Mouse (Mus musculus): ENCODE measurements around the gene Gm20388.

GRCm38 (mm10) chr8:121443361-121443760 lies 1532.7 kb downstream of the Gm20388 start:
- no peak for TF ChIP-seq POLR2A (IDR thresholded peaks at IDR 0.05; ENCODE audit: borderline replicate concordance, control insufficient read depth, low read depth, low read length)
- TF ChIP-seq CTCF (IDR thresholded peaks at IDR 0.05; ENCODE audit: control insufficient read depth, insufficient read depth, low read length) = no peak

All from bone marrow, adult 2 months (tissue).